Mouse (Mus musculus): ENCODE data around the gene Ell.
A peak's percentile ranks its signal among the peaks of the same experiment; 100 is the strongest.

DNA sequence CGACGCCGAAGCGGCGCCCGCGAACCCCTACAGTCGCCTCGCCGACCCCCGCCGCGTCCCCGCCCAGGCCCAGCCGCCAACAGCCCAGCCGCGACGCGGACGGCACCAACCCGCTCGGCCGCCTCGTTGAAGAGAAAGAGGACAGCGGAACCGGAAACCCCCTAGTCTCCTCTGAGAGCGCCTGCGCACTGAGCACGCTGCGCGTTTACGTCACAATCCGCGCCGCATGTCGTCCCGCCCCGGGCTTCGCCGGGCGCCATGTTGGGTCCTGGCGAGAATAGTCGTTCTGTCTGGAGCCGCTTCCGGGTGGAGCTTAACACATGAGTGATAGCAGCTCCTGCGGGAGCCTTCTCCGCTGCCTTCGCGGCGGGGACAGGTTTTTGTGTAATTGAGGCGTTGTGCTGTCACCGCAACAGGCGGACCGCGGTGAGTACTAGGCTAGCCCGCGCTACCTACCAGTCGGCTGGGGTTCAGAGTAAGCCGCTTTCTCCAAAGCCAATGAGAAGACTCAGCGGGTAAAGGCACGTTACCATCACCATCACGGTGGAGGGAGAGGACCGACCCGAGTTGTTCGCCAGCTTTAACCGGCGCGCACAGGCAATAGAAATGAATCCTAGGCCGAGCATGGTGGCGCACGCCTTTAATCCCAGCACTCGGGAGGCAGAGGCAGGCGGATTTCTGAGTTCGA is 28.9 kb upstream of the Ell start, which contains the start of gene Uba52:
- TF ChIP-seq CTCF (IDR thresholded peaks at IDR 0.05; ENCODE audit: low read depth): 0 out of 2 replicates have a peak, but pooled peaks have one; percentile 12
- 0 out of 2 replicates have a peak, but pooled peaks have one; percentile 51 for TF ChIP-seq EP300 (IDR thresholded peaks at IDR 0.05; ENCODE audit: low read depth)

Data from liver, postnatal 0 days (tissue).